Mouse (Mus musculus): ENCODE data around the gene Grifin.

The Grifin gene

GRCm38 (mm10) chr5:140583732-140584368, 19.0 kb upstream of the Grifin start:
- peak in 1 of 2 experiments; percentile 44 for DNase-seq

- peak in 1 of 2 experiments; percentile 53 for DNase-seq
Measured at GRCm38 (mm10) chr5:140582995-140583731, 18.3 kb upstream of the Grifin start.

DNA sequence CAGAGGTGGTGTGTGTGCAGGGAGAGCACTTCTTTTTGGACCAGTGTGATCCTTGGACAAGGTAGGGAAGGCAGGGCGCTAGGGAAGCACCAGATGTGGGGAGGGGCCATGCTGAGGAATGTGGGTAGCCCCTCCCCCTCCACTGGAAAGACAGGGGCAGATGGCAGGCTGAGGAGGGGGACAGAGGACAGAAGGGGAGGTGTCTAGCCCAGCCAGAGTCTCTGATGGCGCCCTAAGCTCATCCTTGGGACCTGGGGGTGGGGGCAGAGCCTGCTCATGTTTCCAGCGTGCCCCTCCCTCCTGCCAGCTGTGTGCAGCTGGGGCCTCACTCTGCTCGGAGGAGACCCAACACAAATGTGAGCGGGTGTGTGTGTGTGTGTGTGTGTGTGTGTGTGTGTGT, 16.7 kb upstream of the Grifin start:
- no peak for DNase-seq

DNA sequence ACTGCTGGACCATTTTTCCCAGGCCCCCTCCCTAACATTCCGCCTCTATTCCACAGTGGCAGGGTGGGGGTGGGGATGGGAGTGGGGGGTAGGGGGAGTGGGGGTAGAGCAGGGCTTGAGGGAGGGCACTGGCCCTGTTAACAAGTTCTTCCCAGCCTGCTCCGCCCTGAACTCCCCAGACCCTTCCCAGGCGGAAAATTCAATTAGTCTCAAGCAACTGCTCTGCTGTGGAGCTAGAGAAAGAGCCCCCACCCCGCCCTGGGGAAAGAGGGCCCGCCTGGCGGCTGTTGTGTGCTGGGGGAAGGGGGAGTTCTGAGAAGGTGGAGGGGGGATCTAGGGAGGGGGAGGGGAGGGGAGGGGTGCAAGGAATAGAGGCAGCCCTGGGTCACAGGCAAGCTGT, 14.9 kb upstream of the Grifin start:
- DNase-seq: peak in 1 of 2 experiments; percentile 44

DNA sequence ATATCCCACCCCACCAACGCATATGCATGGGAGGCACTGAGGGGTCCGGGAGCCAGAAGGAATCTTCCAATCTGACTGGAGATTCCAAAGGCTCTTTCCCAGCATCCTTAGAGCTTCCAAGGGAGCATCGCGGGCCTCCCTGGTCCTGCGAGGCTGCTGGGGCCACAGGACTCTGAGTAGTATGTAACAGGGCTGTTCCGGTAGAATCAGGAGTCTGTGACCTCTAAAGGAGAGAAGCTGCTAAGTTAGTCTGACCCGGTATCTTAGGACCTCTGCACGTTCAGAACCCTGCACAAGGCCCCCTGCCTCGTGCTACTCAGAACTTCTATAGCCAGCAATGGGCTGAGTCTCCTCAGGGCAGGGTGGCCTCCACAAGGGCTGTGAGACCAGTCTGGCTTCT, 14.3 kb upstream of the Grifin start:
- no peak for DNase-seq

- peak in 1 of 2 experiments; percentile 43 for DNase-seq
Measured at GRCm38 (mm10) chr5:140575381-140575866, 10.6 kb upstream of the Grifin start.

DNA sequence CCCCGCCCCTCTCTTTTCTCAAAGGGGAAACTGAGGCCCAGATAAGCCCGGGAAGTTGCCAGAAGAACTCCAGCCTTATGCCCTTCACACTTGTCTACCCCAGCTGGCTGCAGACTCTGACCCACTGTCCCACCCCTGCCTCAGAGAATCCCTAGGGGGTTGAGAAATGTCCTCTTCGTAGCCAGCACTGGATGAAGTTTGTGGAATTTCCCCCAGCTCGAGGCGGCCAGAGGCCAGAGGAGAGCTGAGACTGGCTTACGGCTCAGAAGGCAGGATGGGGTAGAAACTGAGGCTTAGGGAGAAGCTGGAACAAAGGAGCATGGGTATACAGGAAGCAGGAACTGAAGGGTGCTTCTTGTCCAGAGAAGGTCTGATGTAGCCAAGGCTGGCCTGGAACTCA, 7.7 kb upstream of the Grifin start:
- no peak for DNase-seq

- peak; percentile 47 to 64 for DNase-seq
Measured at GRCm38 (mm10) chr5:140571673-140572072, 6.8 kb upstream of the Grifin start.

GRCm38 (mm10) chr5:140571201-140571600, 6.3 kb upstream of the Grifin start:
- no peak for DNase-seq

DNA sequence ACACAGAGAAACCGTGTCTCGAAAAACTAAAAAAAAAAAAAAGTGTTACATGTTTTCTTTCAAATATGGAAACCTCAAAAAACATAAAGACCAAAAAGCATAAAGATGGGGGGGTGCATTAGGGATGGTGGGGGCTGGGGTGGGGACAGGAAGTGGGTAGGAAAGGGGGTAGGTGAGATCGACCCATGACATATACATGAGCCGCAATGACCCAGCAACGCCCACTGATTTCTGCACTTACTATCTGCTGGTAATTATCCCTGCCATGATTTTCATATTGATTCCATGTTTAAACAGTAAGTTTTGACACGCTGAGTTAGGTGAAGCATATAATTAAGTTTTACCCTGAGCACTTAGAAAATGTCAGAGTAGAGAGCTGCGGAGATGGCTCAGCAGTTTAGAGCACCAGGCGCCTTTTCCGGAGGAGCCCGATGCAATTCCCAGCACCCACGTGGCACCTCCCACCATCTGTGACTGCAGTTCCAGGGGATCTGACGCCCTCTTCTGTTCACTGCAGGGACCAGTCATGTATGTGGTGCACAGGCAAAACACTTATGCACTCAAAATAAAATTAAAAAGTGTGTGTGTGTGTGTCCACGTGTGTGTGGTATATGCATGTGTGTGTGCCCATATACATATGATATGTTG, 5.5 kb upstream of the Grifin start:
- DNase-seq: no peak

DNA sequence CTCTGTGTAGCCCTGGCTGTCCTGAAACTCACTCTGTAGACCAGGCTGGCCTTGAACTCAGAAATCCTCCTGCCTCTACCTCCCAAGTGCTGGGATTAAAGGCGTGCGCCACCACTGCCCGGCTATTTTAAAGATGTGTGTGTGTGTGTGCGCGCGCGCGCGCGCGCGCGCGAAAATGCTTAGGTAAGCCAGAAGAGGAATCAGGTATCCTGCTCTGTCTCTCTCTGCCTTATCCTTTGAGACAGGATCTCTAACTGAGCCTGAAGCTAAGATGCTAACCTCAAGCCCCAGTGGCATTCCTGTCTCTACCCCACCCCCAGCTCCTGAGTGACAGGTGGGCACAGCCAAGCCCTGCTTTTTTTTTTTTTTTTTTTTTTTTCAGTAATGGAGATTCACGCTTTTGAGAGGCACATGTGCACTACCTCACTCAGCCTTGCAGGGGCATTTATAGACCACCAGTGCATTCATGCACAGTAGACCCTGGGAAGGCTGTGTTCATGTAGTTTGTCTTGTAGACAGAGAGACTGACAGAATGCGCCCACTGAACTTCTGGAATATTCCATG, 4.2 kb upstream of the Grifin start:
- DNase-seq: no peak

- DNase-seq: peak; percentile 80 to 84
Measured at GRCm38 (mm10) chr5:140568321-140568970, 3.6 kb upstream of the Grifin start.

GRCm38 (mm10) chr5:140567751-140568150, 2.9 kb upstream of the Grifin start:
- DNase-seq: no peak

DNA sequence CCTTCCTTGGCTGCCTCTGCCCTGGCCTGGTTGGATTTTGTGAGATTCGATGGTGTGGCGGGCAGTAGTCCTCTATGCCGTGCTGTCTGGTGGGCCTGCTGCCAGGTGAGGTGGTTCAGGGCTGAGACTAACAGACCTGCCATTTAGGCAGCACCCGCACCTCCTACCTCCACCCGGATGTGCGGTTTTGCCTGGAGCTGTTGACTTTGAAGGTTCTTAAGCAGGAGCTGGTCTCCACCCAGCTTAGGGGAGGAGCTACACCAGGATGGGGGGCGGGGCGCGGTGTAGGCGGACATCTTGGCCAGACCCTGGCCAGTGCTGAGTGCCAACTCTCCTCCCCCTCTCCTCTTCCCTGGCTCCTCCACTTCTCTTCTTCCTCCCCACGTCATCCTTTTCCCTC, 2.5 kb upstream of the Grifin start:
- DNase-seq: peak; percentile 72 to 80

DNA sequence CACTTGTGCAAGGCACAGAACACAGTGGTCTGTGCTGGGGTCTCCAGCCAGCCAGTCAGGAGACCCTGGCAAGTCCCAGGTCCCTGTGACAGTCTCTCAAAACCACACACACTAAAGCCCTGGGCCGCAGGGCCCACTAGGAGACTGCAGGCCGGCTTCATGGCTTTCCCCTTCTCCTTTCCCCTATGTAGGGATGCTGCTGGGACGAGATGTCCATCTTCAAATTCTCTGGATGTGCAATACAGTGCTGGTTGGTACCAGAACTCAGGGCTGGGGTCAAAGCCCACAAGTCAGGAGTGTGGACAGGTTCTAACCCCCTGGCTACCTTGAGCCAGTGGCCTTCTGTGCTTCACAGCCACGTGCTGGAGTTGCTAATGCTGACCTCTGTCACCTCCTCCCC, 1.4 kb upstream of the Grifin start:
- no peak for DNase-seq

- peak; percentile 50 to 55 for DNase-seq
Measured at GRCm38 (mm10) chr5:140565856-140566255, 985 bp upstream of the Grifin start.

- peak; percentile 44 to 62 for DNase-seq
Measured at GRCm38 (mm10) chr5:140565451-140565850, 580 bp upstream of the Grifin start.

GRCm38 (mm10) chr5:140562601-140563000, 2.3 kb downstream of the Grifin start:
- no peak for DNase-seq

DNA sequence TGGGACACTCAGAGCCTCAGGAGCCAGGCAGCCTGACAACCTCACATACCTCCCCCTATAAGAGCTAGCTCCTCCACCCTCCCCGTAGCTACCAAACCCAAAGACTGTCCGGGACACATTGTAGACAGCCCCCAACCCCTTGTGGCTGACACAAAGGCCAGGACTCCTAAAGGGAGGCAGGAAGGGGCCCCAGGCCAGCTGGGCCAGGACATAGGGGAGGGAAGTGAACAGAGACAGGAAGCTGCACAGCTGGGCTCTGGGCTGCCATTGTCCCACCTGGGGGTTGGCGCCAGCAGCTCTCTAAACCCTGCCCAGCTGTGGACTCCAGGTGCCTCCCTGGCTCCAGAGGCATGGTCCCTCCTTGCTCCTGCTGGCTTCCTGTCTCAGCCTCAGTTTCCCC, 8.0 kb downstream of the Grifin start:
- DNase-seq: no peak

- DNase-seq: no peak
Measured at GRCm38 (mm10) chr5:140553719-140554118, 11.2 kb downstream of the Grifin start.

- DNase-seq: peak; percentile 23 to 31
Measured at GRCm38 (mm10) chr5:140549306-140550047, 15.4 kb downstream of the Grifin start.

- no peak for DNase-seq
Measured at GRCm38 (mm10) chr5:140546332-140546731, 18.5 kb downstream of the Grifin start.
